Mouse (Mus musculus) hindbrain, embryonic 14.5 days (tissue): ENCODE data around the gene Mpig6b. TPM values are rescaled to one million over a fixed set of nuclear protein-coding genes. Genes with fewer than 3 reads are reported as not detected.

Experiments
- ATAC-seq: fragments of 200-750 bp; cut with Nextera tagmentation; 2 replicates; pipeline ENCODE4 v1.8.0; 2017; ENCODE audit warnings: moderate number of reproducible peaks, mild to moderate bottlenecking, moderate TSS enrichment, moderate library complexity; ENCODE audit not compliant: low FRiP score
- DNase-seq: peaks from one replicate; pipeline ENCODE4 v3.0.0-alpha.2; 2015; ENCODE audit warnings: low spot score
- H3K27ac ChIP-seq: fragments of 300-500 bp; sonication (generic); 2 replicates; pipeline ENCODE4 v1.5.1; 2014; ENCODE audit warnings: mild to moderate bottlenecking, moderate library complexity
- H3K27me3 ChIP-seq: fragments of 300-500 bp; sonication (generic); 2 replicates; pipeline ENCODE4 v1.6.1; 2014; ENCODE audit warnings: mild to moderate bottlenecking, low read length, mixed read lengths; ENCODE audit not compliant: control insufficient read depth, insufficient read depth
- H3K36me3 ChIP-seq: fragments of 300-500 bp; sonication (generic); replicated peaks from 2 replicates; pipeline ENCODE4 v1.6.1; 2014; ENCODE audit not compliant: control insufficient read depth, insufficient read depth
- H3K4me1 ChIP-seq: fragments of 300-500 bp; sonication (generic); replicated peaks from 2 replicates; pipeline ENCODE4 v1.6.1; 2014; ENCODE audit warnings: antibody characterized with exemption, low read length, mixed read lengths; ENCODE audit not compliant: control insufficient read depth, insufficient read depth
- H3K4me2 ChIP-seq: fragments of 300-500 bp; sonication (generic); replicated peaks from 2 replicates; pipeline ENCODE4 v1.6.1; 2014; ENCODE audit warnings: mild to moderate bottlenecking, moderate library complexity
- H3K4me3 ChIP-seq: fragments of 300-500 bp; sonication (generic); replicated peaks from 2 replicates; pipeline ENCODE4 v1.5.1; 2014; ENCODE audit warnings: mild to moderate bottlenecking, low read length
- H3K9ac ChIP-seq: fragments of 300-500 bp; sonication (generic); 2 replicates; pipeline ENCODE4 v1.6.1; 2014
- H3K9me3 ChIP-seq: fragments of 300-500 bp; sonication (generic); 2 replicates; pipeline ENCODE4 v1.6.1; 2016; ENCODE audit warnings: low read length; ENCODE audit not compliant: control insufficient read depth
- WGBS: fragments of 180-500 bp; shearing (Covaris S2); extraction: QIAGEN DNeasy Blood & Tissue Kit; methylation state at CpG from one replicate; pipeline ENCODE4 v1.1.7; 2014; 5-methylcytosine and 5-hydroxymethylcytosine counted together
- polyA plus RNA-seq: library from polyadenylated mRNA; unstranded; fragments of >200 nt; fragmentation: Nextera tagmentation; extraction: Ambion mirVana; gene quantifications from 2 replicates; pipeline ENCODE4 v1.2.1, GENCODE M21; 2014

Gene Mpig6b
- polyA plus RNA-seq = 0.21 and 0.42 TPM in 2 replicates

DNA sequence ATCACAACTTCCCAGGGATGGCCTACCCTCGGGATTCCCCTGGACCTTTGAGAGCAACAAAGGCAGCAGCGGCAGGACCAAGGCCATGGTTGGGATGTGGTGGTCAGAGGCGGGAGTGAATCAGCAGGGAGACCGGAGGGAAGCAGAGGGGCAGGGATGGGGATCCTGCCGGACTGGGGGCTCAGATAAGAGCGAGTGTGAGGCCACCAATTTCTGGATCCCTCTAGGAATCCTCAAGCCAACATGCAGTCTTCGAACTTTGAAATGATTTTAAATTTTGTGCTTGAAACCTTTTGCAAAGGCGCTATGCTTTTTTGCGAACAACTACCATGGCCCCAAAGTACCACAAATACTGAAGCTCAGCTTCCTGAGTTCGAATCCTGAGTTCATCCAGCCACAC lies at the start of gene Mpig6b:
Gene Mpig6b, minus strand, starts transcription at position 101 of the 400 bp plus-strand sequence.
- DNase-seq (no peak), ATAC-seq (no peak)
- Histone ChIP-seq H3K4me2 (peak within 1 kb of the TSS; percentile 45), H3K27ac (no peak within 1 kb of the TSS), H3K4me3 (peak within 1 kb of the TSS; percentile 20), H3K9me3 (no peaks in the 10 kb centered on the region), H3K36me3 (peaks cover 24% of the 10 kb centered on the region), H3K4me1 (peaks cover 5% of the 10 kb centered on the region), H3K27me3 (peaks cover 35% of the 10 kb centered on the region), H3K9ac (peak within 1 kb of the TSS; percentile 26; the same call in 1 of the 2 replicates)
- WGBS = 46% methylated on average over 10 of the region's 10 CpGs

DNA sequence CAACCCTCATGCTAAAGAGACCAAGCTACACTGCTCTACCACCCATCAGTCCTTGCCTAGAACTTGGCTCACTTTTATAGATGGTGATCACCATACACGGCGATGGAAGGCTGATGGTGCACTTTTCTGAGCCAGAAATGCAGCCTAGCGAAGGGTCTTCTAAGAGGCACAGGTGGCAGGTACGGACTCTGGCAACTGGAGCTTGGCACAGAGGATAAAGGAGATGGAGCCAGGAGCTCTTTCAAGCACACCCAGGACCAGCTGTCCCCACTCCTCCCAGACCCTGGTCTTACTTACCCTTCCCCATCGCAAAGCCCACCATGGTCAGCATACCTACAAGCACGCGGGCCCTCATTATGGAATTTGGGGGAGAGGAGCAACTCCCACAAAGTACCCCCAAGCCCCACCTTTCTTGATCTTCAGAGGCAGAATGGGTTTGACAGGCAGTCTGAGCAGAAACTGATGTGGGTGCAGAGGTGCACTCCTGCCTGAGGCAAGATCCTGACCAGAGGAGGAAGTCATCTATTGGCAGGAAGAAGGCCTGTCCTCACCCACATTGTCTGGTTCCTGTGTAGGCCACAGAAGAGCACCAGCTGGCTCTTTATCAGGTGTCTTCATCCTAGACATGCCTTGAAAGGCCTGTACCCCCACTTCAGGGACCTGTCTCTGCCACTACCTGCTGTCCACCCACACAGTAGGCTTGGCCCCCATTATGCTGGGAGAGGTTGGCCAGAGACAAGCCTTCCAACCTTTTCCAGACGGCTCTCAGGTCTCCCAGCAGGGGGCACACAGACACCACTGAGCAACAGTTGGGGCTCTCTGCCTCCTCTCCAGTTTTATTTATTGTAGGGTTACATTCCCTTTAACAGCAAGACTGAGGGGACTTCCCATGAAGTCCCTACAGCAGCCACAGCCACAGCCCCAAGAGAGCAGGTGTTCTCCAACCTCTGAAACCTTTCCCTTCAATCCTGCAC lies 49.3 kb upstream of the Mpig6b start, which contains the start of gene Ly6g5b:
Gene Ly6g5b, minus strand, starts transcription at position 383 of the 974 bp plus-strand sequence.
- DNase-seq (no peak), ATAC-seq (0 out of 2 replicates have a peak, but pooled peaks have one; percentile 18)
- Histone ChIP-seq H3K36me3 (peaks cover 62% of the 10 kb centered on the region), H3K27ac (no peak within 1 kb of the TSS), H3K4me1 (peaks cover 6% of the 10 kb centered on the region), H3K4me2 (no peak within 1 kb of the TSS), H3K9ac (no peak within 1 kb of the TSS), H3K27me3 (no peaks in the 10 kb centered on the region), H3K4me3 (no peak within 1 kb of the TSS), H3K9me3 (no peaks in the 10 kb centered on the region)
- 89% methylated on average over 8 of the region's 8 CpGs for WGBS

DNA sequence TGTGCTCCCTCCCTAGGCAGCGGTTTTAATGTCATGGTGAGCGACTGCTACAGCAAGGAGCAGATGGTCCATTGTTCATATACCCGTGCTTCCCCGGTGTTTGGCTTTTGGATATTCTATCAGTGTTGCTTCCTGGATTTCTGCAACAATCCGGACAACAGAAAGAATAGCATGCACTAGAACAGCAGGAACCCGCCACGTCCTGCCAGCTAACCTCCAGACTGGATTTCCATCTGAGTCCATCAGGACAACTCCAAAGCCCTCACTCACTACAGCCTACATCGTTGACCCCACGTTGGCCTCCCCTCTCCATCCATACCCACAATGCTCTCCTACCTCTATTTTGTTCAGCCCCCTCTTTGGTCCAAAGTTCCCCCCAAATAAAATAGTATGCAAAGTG lies 45.8 kb upstream of the Mpig6b start:
- Histone ChIP-seq H3K9me3 (no peaks in the 10 kb centered on the region), H3K27me3 (no peaks in the 10 kb centered on the region), H3K27ac (no peak overlapping the region), H3K36me3 (peaks cover 33% of the 10 kb centered on the region), H3K4me2 (no peak overlapping the region), H3K4me3 (no peak overlapping the region), H3K9ac (no peak overlapping the region), H3K4me1 (no peaks in the 10 kb centered on the region)
- 69% methylated on average over 9 of the region's 9 CpGs for WGBS
- DNase-seq (no peak), ATAC-seq (no peak)

DNA sequence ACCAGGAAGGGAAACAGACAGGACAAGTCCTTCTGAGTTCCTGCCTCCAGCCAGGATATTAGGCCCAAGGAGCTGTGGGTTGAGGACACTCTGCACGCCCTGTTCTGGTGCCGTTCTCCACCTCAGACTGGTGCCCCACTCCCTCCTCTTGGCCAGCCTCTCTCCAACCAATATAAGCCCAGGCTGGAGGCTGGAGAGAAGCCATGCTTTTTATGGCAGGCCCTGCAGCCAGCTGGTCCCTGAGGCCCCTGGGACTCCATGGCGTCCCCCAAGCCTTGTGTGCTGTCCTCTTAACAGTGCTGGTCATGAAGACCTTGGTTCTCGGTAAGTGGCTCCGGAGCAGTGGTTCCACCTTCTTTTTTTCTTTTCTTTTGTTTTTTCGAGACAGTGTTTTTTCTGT lies 42.1 kb upstream of the Mpig6b start, which contains the start of gene Ly6g5c:
Gene Ly6g5c, plus strand, starts transcription at position 183 of the 400 bp plus-strand sequence.
- WGBS = 82% methylated on average over 6 of the region's 6 CpGs
- no peak for ATAC-seq
- no peak within 1 kb of the TSS for H3K4me3 ChIP-seq

DNA sequence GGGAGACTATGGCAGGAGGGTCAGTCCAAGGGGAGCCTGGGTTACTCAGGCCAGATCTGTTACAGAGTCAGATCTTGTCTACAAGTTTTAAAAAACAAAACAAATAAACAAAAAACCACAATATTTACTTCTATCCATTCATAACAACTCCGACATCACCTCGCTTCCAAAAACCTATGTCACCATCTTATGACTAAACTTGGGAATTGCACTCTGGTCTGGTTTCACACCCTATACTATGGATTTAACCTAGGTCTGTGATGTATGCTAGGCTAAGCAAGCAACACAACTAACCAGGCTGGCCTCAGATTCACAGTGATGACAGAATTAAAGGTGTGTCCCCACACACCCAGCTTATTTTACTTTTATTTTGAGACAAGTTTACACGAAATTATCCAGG lies 40.5 kb upstream of the Mpig6b start:
- H3K4me1 ChIP-seq = no peaks in the 10 kb centered on the region
- no peaks in the 10 kb centered on the region for H3K27me3 ChIP-seq
- 65% methylated on average over 3 of the region's 3 CpGs for WGBS
- ATAC-seq = no peak
- no peak overlapping the region for H3K9ac ChIP-seq
- H3K9me3 ChIP-seq = no peaks in the 10 kb centered on the region
- H3K36me3 ChIP-seq = peaks cover 33% of the 10 kb centered on the region
- H3K27ac ChIP-seq = no peak overlapping the region
- peak; percentile 39 for DNase-seq
- H3K4me3 ChIP-seq = no peak overlapping the region
- H3K4me2 ChIP-seq = peak overlapping the region; percentile 27

More for the DNA sequence above, 42.1 kb upstream of the Mpig6b start, which contains the start of gene Ly6g5c:
- no peak for DNase-seq
- H3K4me1 ChIP-seq = no peaks in the 10 kb centered on the region
- H3K27me3 ChIP-seq = no peaks in the 10 kb centered on the region
- H3K36me3 ChIP-seq = peaks cover 17% of the 10 kb centered on the region
- H3K9me3 ChIP-seq = no peaks in the 10 kb centered on the region
- H3K9ac ChIP-seq = no peak within 1 kb of the TSS
- no peak within 1 kb of the TSS for H3K4me2 ChIP-seq
- H3K27ac ChIP-seq = no peak within 1 kb of the TSS

DNA sequence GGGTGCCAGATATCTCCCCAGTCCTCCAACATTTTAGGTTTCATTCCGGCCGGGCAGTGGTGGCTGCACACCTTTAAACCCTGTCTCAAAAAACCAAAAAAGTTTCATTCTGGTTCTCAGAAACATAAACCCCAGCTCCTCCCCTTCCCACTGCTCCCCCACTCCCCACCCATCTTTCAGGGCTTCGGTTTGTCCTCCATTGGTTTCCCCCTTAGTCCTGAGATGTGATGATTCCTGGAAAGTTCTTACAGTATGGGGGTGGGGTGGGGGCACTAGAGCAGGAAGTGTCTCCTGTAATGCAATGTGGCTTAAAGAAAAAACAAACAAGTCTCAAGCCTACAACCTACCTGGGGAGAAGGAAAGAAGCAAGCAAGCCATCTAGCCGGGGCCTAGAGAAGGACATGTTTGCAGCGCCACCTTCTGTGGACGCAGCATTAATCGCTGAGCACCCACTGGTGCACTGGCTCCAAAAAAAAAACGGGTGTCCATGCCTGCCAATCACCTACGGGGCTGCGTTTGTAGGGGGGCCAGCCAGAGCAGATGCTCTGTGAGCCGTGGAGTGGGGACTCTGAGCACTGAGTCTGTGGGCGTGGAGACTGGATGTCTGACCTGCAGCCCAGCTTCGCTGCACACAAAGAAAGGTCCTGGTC lies 39.9 kb upstream of the Mpig6b start:
- H3K4me3 ChIP-seq = no peak overlapping the region
- H3K36me3 ChIP-seq = peaks cover 40% of the 10 kb centered on the region
- H3K4me2 ChIP-seq = peak overlapping the region; percentile 27
- no peaks in the 10 kb centered on the region for H3K4me1 ChIP-seq
- ATAC-seq (no peak), DNase-seq (peak; percentile 56)
- H3K27me3 ChIP-seq = no peaks in the 10 kb centered on the region
- no peaks in the 10 kb centered on the region for H3K9me3 ChIP-seq
- H3K9ac ChIP-seq = peak overlapping the region; percentile 45; the same call in 1 of the 2 replicates
- WGBS = 23% methylated on average over 13 of the region's 13 CpGs
- no peak overlapping the region for H3K27ac ChIP-seq

DNA sequence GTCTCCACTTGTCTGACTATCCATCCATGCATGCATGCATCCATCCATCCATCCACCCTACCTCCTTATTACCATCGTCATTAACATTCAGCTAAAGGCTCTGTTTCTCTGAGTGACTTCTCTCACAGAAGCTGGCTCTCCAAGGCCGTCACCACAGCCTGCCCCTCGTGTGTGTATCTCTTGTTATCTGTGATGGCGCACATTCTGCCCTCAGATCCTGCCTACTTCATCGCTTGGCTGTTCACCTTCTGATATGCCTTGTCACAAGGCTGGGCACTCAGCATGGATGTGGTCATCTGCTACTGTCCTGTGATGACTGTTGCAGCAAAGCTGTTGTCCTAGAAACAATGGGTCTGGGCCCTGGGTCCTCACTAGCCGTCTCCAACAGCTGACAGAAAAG lies 38.8 kb upstream of the Mpig6b start:
- Histone ChIP-seq H3K9me3 (no peaks in the 10 kb centered on the region), H3K9ac (no peak overlapping the region), H3K27me3 (no peaks in the 10 kb centered on the region), H3K27ac (no peak overlapping the region), H3K4me2 (no peak overlapping the region), H3K4me1 (no peaks in the 10 kb centered on the region), H3K36me3 (peaks cover 51% of the 10 kb centered on the region), H3K4me3 (no peak overlapping the region)
- DNase-seq = no peak
- ATAC-seq = no peak
- WGBS = 69% methylated on average over 6 of the region's 6 CpGs

DNA sequence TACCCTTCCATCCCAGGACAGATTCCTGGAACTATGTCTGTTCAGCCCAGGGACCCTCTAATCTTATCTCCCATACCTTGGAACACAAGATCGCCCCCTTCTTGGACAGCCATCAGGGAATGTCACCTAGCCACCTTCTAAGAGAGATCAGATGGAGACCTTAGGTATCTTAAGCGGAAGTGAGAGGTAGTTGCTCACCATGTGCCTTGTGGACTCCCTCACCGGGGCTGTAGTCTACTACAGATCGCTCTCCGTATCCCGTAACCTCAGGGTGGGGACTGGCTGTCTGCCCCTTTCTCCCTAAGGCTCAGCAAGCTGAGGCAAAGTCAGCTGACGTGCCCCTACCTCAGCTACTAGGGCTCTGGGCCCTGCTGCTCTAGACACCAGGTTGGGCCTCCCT lies 38.1 kb upstream of the Mpig6b start:
- H3K4me3 ChIP-seq = no peak overlapping the region
- ATAC-seq (no peak), DNase-seq (no peak)
- WGBS = 95% methylated on average over 7 of the region's 7 CpGs
- peaks cover 57% of the 10 kb centered on the region for H3K36me3 ChIP-seq
- H3K9me3 ChIP-seq = no peaks in the 10 kb centered on the region
- no peak overlapping the region for H3K4me2 ChIP-seq
- no peak overlapping the region for H3K9ac ChIP-seq
- no peaks in the 10 kb centered on the region for H3K27me3 ChIP-seq
- H3K4me1 ChIP-seq = no peaks in the 10 kb centered on the region
- H3K27ac ChIP-seq = no peak overlapping the region

DNA sequence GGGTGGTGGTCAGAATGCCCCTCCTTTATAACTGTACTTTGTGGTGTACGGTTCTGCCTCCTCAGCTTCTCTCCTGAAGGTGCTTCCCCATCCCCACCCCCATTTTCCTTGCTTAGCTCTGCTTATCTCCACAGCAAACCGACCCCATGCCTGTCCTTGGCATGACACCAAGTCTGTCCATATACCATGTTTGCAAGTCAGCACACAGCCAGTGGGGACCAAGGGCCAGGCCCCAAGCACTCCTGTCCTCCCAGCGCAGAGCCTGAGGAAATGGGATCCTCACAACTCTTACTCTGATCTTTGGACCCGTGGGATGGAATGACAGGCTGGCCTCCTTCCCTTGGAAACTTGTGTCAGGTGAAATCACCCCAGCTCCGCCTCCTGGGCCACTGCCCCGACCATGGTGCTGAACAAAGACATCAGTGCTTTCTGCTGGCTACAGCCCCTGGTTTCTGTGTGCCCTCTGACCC lies 37.3 kb upstream of the Mpig6b start:
- H3K9ac ChIP-seq = no peak overlapping the region
- WGBS = 71% methylated on average over 6 of the region's 6 CpGs
- H3K36me3 ChIP-seq = peaks cover 66% of the 10 kb centered on the region
- no peak overlapping the region for H3K4me3 ChIP-seq
- no peaks in the 10 kb centered on the region for H3K9me3 ChIP-seq
- no peak for ATAC-seq
- no peaks in the 10 kb centered on the region for H3K27me3 ChIP-seq
- no peaks in the 10 kb centered on the region for H3K4me1 ChIP-seq
- H3K4me2 ChIP-seq = no peak overlapping the region
- DNase-seq = no peak
- H3K27ac ChIP-seq = no peak overlapping the region
